Mouse (Mus musculus) erythroid progenitor cell, adult 5-6 weeks (primary cell): ENCODE measurements around the gene Lrch1. TPM values are rescaled to one million over a fixed set of nuclear protein-coding genes. Genes with fewer than 3 reads are reported as not detected.

Experiments used
- ATAC-seq: replicated peaks from 2 replicates; pipeline ENCODE4 v1.8.0; 2016; ENCODE audit warnings: moderate number of reproducible peaks, mild to moderate bottlenecking, moderate TSS enrichment, inconsistent platforms; ENCODE audit not compliant: poor library complexity, low FRiP score, severe bottlenecking
- total RNA-seq, 2 experiments: library from RNA; stranded (forward) in 1 of 2; stranded (reverse) in 1 of 2; fragments of 150-400 nt in 1 of 2; fragments of 186-747, 209-891 nt in 1 of 2; gene quantifications; 2 replicates each; pipeline versions ENCODE4 v1.2.3 to v1.2.4; 2015 to 2017; ENCODE audit warnings: low replicate concordance in 2 of 2

Lrch1 gene
- total RNA-seq, 2 experiments from 2014 or later = 10.5 to 16.3 TPM

DNA sequence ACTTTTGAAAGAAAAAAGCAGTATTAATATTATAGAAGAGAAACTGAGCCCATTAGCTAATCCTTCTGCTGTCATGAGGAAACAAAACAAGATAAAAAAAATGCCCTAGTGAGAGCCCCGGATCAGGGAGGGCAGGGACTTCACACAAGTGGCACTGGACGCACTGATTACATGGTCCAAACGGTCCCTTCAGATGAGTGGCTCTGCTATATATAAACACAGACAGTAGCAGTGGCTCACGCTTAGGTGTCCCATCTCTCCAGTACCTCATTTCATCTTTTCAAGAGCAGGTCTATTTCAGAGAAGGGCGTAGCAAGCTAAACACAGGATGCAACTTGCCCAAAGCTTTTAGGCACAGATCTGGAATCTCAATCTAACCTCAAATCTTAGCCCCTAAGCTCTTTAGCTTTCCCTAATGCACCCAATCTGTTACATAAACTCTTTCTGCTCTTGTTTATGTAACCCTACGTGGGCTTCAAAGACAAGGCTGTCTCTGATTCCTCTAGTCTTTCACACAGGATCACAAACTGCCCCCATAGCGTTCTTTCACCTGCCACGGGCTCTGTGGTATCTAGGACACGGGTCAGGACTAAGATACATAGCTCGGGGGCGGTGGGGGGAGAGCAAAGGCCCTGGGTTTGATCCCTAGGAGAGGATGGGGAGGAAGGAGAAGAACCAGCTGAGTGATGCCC, 163.3 kb downstream of the Lrch1 start:
- ATAC-seq = no peak

DNA sequence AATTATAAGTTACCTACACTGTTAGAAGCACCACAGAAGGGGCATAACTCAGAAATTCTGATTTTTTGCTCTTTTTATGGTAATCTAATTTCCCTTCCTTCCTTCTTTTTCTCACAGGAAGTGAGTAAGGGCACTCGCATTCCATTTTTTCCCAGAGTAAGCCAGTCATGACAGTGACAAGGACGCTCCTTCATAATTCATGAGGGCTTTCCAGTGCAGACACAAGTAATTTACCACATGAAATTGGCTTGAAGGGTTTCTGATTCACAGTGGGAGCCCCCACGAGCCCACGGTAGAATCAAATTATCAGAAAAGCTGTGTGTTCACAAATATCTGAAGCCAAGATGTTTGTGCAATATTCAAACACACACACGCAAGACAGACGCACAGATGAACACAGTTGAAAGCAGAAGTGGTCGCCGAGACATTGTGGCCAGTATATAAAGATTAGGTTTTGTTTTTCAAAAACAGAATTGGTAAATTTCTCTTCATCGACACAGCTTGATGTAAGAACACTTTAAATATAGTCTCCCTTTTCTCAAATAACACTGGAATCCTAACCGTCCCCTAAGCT, 173.5 kb downstream of the Lrch1 start:
- ATAC-seq = no peak

DNA sequence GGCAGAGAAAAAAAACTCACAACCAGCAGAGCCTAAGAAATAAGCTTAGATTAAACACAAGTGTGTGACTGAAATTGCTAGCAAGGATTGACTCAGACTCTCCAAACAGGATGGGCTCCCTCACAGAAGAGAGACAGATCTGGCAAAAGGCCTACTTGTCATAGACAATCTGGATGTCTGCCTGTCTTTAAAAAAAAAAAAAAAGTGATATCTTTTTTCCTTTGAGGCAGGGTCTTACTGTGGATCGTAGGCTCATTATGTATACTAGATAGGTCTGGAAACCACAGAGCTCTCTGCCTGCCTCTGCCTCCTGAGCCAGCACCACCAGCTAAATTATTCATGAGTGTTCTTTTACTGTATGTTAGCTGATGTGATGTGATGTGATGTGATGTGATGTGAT, 179.8 kb downstream of the Lrch1 start:
- no peak for ATAC-seq

DNA sequence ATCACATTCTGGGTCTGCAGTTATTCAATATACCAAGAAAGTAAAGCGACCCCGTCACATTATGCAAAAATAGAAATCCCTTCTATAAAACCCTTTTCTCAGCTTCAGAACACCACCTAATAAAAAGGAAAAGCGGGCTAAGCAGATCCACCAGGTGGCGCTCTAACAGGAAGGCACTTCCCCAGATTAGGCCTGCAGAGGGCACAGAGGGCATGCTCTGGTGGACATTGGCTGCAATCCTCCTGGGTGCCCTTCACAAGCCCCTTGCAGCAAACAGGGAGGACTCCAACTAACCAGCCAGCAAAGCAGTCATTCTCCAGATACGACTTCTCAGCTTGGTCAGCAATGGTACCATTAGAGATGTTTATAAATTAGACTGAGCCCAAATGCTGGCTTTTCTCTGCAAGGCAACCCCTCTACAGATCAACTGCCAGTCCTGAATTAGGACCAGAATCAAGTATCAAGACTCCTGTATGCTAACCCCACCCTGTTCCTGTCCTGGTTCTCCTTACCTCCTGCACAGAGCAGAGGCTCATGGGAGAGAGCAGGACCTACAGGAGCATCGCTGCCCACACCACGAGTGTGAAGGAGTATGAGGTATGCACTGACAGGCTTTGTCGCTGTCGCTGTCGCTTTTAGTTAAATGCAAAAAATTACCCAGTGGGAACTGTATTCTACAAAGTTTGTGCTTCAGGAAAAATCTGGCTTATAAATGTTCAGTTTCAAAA, 183.3 kb downstream of the Lrch1 start:
- ATAC-seq = peak; percentile 70

DNA sequence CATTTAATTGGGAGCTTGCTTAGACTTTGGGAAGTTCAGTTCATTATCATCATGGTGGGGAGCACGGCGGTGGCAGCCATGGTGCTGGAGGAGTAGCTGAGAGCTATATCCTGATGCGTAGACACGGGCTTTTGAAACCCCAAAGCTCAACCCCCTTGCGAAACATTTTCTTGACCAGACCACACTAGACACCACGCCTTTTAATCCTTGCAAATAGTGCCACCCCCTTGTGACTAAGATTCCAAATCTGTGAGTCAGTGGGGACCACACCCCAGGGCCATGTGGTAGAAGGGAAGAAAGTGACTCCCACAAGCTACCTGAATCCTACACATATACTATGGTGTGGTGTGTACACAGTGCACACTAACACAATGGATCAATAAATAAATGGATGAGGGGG, 210.8 kb downstream of the Lrch1 start:
- ATAC-seq = no peak

DNA sequence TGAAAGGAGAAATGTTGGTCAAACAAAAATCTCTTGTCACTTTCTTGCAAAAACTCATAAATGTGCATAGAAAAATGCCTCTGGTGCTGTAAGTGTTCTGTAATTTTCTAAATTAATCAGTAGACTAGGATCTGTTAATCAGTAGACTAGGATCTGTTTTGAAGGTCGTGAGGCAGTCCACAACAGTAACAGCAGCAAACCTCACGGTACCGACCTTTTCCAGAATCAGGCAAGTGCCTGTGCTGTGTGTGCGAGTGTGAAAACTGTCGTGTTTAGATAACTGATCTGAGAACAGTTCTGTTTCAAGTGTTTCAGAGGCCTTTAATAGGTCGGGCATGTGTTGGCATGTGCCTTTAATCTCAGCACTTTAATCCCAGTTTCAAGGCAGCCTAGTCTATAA, 212.2 kb downstream of the Lrch1 start:
- no peak for ATAC-seq

DNA sequence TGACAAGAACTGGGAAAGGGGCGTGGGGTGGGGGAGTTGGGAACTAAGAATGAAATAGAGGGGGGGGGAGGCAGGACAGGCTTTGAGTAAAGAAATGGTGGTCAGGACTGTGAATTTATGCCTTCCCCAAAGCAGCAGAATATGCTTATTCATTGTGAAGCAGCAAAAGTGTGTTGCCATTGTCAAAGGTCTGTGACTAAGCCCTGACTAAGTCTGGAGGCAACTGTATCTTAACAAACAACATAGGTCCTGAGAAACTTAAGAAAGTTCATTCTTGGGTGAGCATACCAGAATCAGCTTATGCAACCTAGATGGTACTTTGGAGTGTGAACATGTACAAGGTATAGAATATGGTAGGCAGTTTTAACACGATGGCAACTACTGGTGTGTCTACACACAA, 214.3 kb downstream of the Lrch1 start:
- ATAC-seq = no peak

DNA sequence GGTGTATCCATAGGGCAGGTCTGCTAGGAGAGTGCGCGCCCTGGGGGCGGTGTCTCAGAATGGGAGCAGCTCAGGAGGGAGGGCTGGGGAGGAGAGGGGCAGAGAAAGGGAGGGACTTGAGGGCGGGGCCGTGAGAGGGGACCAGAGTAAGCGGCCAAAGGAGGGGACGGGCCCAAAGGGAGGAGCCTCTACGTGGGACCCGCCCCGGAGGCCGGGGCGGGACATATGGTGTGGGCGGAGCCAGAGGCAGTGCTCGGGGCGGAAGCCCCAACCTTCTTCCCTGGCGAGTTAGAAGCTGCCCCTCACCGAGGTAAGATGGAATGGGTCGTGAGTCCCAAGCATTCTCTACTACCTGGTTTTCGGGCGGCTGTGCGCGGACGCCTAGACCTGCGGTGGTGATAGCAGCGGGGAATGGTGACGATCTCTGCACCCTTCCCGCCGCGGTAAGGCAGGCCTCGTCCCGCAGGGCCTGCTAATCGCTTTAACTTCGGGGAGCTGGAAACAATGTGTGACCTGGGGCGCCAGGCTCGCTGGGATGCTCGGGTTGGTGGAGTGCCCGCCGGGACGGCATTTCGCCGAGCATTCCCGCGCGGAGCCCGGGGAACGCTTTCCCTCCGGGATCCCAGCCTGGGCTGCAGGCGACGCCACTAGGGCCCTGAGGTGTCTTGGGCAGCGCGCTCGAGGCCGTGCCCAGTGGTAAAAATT, 215.4 kb downstream of the Lrch1 start, which contains the start of gene Esd:
Gene Esd (plus strand): TSS at position 219 of the 705 bp plus-strand sequence.
- ATAC-seq = peak; percentile 96

DNA sequence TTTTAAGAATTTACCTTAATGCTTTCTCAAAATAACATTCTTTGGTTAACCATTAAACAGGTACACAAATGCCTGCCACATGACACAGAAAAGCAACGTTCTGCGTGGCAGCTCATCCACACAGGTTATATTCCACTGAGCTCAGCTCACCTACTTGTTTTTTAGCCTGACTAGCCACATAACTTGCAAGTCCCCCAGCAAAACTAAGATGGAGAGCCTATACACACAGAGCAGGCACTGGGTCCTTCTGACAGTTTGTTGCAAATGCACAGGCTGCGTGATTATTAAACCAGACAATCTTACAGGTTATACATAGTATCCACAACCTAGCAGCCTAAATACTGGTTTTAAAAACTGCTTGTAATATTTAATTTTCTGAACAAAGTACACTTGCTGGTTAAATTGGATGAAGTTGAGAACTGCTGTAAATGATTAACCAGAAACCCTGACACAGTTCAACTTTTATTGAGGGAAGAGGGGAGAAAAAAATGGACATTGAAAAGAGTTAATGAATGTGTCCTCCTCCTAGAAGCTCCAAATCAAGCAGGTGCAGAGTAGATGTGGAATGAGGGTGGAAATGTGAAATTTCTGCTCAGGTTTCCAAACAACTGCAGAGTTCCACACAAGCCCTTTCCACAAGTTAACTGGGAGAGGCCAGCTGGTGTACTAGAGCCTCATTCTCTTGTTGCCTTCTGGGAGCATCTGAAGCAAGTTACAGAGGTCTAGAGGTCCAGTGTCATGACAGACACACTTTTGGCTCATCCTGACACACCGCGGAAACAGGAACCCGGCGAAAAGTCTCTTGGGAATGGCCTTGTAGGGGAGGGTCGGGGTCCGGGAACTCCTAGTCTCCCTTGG, 216.2 kb downstream of the Lrch1 start:
- no peak for ATAC-seq

DNA sequence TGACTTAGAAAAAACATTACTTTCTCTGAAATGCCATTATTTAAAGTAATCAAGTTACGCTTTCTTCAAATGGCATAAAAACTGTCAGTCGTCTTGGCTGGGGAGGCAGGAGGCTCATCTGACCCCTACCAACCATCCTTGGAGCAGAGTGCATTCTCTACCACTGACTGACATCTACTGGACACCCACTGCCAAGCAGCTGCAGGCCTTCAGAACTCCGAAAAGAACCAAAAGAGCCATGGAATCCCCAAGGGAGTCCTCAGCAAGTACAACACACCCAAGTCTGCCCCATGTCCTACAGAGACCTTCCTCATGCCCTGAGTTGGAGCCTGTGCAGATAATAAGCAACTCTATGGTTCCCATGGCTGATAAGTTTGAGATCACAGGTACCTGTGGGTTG, 224.1 kb downstream of the Lrch1 start:
- ATAC-seq = no peak

DNA sequence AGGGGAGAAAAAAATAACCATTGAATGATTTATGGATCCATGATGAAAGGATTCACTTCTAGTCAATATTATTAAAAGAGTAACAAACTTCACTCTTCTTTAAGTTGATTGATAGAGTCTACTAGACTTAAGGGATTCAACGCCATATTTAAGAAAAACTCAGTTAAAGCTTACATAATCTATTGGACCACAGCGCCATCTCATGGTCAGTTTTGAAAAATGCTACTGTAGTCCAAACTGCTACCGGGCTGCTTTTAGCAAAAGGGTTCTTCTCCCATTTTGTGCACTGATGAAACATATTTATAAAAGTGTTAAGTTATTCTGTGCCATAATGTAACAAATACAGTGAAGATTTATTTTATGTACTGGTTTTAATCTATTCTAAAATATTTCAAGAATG, 238.6 kb downstream of the Lrch1 start:
- peak; percentile 71 for ATAC-seq

Other genes starting within 250 kb of the Lrch1 start
- 59.1 and 82.2 TPM in 2 replicates for gene Esd, start 215.6 kb downstream of the Lrch1 start, total RNA-seq (2015; ENCODE audit: low replicate concordance)
- 62.2 and 67.1 TPM in 2 replicates for gene Esd, start 215.6 kb downstream of the Lrch1 start, total RNA-seq (2017; ENCODE audit: low replicate concordance)
- 1.8 and 5.0 TPM in 2 replicates for gene Rubcnl, start 68.2 kb upstream of the Lrch1 start, total RNA-seq (2015; ENCODE audit: low replicate concordance)
- 1.3 and 2.6 TPM in 2 replicates for gene Rubcnl, start 68.2 kb upstream of the Lrch1 start, total RNA-seq (2017; ENCODE audit: low replicate concordance)
- not detected in 2 replicates for gene Lrrc63, start 183.0 kb upstream of the Lrch1 start, total RNA-seq (2015; ENCODE audit: low replicate concordance)
- not detected in 2 replicates for gene Lrrc63, start 183.0 kb upstream of the Lrch1 start, total RNA-seq (2017; ENCODE audit: low replicate concordance)
- 176 and 202 TPM in 2 replicates for gene Lcp1, start 183.2 kb upstream of the Lrch1 start, total RNA-seq (2015; ENCODE audit: low replicate concordance)
- 63.5 and 70.4 TPM in 2 replicates for gene Lcp1, start 183.2 kb upstream of the Lrch1 start, total RNA-seq (2017; ENCODE audit: low replicate concordance)